Mouse (Mus musculus) olfactory bulb, adult 2 months (tissue): Measurements from ENCODE around the gene Uvrag.

Experiments
- CTCF ChIP-seq: fragments of 200-500 bp; IDR thresholded peaks from 2 replicates; pipeline ENCODE4 v1.5.1; 2012; ENCODE audit warnings: low read depth, mild to moderate bottlenecking, low read length, moderate library complexity; ENCODE audit not compliant: insufficient read depth
- POLR2A ChIP-seq: fragments of 200-500 bp; IDR thresholded peaks from 2 replicates; pipeline ENCODE4 v1.6.1; 2012; ENCODE audit warnings: mild to moderate bottlenecking, low read depth, low read length, moderate library complexity; ENCODE audit not compliant: insufficient read depth

- TF ChIP-seq POLR2A: no peak
- no peak for TF ChIP-seq CTCF
Measured at GRCm38 (mm10) chr7:99120082-99120481, 20.9 kb downstream of the Uvrag start.
